Mouse (Mus musculus) B cell, adult 2 months (primary cell): ENCODE results near the gene Vmn1r70.

Experiments
- DNase-seq, 2 experiments: peaks; one replicate each; pipeline ENCODE4 v3.0.0; 2022

Vmn1r70 gene

GRCm38 (mm10) chr7:10631232-10631631 is at the start of gene Vmn1r70:
TSS of gene Vmn1r70 (plus strand) at chr7:10631532.
- no peak for DNase-seq

DNA sequence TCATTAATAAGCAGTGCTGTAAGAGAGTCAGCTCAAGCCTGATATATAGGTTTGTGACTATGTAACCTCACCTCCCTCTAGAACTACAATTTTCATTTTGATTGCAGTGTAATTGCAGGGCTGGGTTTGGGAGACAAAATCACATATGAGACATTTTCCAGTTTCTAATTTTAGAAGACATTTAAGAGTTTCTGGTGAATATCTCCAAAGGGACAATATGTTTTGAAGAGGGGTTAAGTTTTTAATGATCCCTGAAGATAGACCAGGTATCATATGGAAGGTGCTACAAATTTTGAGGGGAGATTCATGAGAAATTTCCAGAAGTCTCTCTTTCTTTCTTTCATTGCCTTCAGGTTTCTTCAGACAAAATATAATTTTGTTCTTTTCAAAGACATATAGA is 17.8 kb upstream of the Vmn1r70 start, which contains the start of gene Vmn1r69:
Vmn1r69 (minus strand) TSS at position 101 of the 400 bp plus-strand sequence.
- no peak for DNase-seq
